Mouse (Mus musculus) frontal cortex, postnatal 14 days (tissue): ENCODE results near the gene Lctl.

Experiments
- DNase-seq, 2 experiments: peaks; one replicate each; pipeline ENCODE4 v3.0.0; 2022; ENCODE audit warnings: low spot score in 2 of 2

The Lctl gene

GRCm38 (mm10) chr9:64116876-64117275 lies at the start of gene Lctl:
Gene Lctl, plus strand, starts transcription at chr9:64117147.
- no peak for DNase-seq

- no peak for DNase-seq
Observed at GRCm38 (mm10) chr9:64067787-64068186, 49.2 kb upstream of the Lctl start.

DNA sequence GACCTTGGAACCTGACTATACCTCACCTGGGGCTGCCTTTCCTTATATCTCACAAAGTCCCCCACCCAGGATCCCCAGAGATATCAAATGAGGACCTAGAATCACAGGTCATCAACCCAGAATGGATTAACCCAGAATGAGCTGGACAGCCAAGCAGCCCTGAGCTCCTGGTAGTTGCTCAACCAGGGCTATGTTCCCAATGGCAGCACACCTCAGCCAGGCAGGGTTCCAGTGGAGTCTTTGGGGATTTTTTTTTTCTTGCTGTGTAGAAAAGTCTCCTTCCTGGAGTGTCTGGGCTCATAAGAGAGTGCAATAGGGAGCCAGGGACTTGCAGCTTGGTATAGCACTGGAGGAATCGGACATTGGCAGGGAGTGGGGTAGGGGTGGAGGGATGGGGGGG lies 48.4 kb upstream of the Lctl start:
- DNase-seq, result no peak

DNA sequence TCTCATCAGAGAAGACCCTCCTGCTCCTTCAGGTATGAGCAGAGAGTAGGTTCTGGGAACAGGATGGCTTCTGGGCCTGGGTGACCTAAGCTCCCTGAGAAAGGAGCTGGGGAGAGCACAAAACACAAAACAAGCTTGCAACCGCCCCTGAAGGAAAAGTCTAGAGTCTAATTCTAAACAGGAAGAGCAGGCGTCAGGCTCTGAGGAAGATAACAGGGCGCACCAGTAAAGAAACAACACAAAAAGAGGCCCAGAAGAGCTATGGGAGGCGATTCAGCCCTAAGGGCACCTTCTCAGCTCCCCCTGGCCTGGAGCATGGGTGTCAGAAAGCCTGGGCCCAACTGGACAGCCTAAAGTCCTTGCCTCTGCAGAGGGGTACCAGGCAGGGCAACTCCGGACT lies 47.8 kb upstream of the Lctl start:
- no peak for DNase-seq

- DNase-seq, result no peak
Observed at GRCm38 (mm10) chr9:64070674-64071073, 46.3 kb upstream of the Lctl start.

DNA sequence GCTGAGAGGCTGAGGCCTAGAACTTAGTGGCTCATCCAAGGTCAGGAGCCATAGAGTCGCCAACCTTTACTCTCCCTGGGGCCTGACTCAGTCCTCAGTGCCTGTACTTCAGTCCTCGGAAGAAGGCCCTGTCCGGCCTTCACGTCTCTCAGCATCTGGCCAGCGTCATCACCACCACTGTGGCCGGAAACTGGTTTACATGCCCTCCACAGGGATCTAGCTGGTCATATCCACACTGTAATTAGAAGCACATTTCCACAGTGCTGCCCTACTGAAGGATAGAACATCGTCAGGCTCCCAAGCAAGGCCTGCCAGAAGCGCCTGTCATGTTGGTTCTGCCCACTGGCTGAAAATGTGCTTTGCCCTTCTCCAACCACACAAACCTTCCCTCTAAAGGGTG lies 42.1 kb upstream of the Lctl start:
- DNase-seq, result no peak

DNA sequence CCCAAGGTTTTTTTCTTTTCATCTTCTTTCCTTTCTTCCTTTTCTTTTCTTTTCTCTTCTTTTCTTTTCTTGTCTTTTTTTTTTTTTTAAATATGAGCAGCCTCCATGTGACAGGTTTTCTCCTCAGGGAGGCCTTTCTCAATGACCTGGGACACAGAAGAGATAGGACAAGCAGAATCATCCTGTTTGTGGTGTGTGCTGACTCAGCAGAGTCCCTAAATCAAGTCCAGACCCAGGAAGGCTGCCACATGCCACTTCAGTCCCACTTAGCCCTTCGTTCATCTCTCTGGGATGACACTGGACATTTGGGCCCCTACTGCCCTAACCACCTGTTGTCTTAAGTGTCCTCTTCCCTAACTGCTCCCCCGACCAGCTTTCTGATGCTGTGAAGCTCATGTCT lies 40.5 kb upstream of the Lctl start:
- no peak for DNase-seq

GRCm38 (mm10) chr9:64078386-64078792 lies 38.6 kb upstream of the Lctl start:
- no peak for DNase-seq

DNA sequence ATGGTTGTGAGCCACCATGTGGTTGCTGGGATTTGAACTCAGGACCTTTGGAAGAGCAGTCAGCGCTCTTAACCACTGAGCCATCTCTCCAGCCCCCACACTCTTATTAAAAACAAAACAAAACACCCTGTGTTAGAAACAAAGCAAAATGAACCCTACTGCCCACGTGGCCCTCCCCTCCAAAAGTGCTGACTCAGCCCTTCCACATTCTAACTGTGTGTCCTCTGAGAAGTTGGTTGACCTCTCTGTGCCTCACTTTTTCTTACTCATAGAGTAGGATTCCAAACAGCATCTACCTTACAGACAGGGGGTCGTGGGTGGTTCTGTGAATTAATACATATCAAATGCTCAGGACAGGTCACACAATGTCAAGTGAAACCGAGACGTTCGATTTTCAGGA lies 37.0 kb upstream of the Lctl start:
- DNase-seq, result no peak

DNA sequence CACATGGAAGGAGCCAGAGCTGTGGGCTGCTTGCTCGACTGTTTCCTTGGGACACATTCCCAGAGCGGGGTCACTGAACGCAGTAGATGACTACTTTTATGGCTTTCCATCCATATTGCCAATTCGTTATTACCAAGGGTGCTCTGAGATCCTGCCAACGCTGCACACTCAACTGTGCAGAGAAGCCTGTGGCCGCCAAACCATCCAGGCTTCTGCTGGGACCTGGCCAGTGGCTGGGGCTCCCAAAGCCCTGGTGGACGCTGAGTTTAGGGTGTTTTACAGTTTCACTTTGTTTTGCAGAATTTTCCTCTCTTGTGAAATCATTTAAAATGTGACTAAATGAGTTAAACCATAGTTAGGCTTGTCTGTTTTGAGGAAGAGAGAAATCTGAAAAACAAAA lies 32.7 kb upstream of the Lctl start:
- no peak for DNase-seq

DNA sequence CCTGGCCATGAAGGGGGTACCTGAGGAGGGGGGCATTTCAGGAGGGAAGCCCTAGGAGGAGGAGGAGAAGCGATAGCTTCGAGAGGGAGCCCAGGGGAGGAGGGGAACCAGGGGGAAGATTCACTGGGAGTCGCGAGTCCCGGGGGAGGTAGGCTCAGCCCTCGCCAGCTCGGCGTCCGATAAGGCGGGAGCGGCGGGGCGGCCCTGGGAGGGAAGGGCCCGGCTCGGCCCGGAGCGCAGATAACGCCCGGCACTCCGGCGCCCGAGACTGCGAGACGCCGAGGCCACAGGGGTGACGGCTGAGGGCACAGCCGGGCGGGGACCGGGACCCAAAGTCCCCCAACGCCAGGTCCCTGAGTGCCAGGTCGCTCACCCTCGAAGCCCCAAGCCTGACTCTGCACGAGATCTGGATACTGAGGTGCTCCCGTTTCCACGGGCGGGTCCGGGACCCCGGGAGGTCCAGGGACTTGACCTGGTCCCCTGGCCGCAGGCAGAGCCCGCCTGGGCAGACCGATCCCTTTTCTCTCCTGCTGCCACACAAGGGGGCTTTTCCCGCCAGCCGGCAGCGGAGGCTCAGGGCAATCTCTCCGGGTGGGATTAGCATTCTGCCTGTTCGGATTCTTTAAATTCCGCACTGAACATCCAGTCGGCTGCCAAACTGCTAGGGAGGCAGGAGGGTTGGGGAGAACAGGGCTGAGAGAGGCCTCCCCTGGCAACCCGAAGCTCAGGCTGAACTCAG lies 32.1 kb upstream of the Lctl start:
- no peak for DNase-seq

DNA sequence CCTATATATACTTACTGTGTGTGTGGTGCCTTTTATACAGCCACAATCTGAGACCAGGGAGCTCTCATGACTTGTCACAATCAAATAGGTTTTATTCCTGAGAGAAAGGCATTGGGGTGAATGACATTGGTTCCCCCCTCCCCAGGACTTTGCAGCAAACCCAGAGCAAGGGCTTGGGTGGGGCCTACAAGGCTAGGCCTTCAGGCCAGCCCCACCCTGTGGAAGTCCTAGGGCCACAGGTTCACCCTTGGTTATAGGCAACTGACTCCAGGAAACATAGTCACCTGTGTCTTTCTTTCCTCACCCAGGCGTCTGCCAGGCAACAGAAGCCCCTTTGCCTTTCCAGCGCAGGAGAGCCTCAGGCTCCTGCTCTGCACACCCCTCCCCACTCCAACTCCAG lies 31.0 kb upstream of the Lctl start:
- DNase-seq, result no peak

DNA sequence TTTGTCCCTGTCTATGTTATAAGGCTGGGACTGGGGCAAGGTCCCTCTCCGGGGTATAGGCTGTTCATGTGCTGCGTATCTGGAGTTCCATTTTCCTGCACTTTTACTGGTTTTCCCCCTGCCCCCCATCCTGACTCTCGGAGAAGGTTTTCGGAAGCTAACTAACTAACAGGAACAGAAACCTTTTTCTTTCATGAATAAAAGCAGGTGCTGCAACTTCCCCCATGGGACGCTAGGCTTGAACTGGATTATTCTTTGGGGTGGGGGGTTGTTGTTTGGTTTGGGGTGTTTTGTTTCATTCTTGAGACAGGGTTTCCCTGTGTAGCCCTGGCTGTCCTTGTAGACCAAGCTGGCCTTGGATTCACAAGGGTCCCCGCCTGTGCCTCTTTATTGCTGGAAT lies 30.4 kb upstream of the Lctl start:
- no peak for DNase-seq

DNA sequence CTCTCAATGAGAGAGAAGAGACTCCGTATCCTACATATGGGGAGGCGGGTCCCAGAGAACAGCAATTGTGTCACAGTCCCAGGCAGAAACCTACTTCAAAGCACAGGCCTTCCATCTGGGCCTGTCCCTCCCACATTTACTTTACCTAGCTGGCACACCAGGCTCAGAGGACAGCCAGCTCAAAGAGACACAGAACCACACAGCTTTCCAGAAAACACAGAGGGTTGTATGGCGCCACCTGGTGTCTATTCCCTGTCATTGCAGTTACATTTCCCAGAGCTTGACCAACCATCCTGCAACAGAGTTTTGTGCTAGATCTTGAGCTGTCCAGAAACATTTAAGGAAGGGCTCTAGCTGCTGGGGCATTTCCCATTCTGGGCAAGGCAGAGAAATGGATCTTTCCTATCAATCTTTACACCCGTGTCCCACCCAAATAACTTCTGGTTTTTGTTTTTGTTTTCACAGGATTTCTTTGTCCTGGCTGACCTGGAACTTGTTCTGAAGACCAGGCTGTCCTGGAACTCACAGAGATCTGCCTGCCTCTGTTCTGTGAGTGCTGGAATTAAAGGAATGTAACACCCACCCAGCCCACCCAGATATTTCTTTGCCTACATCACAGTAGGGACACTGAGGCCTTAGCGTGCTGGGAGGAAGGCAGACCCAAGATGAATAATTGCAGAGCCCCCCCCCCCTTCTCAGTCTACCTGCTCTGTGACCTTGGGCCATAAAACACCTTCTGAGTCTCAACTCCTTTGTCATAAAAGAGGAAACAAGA lies 29.3 kb upstream of the Lctl start:
- DNase-seq, result peak; percentile 44 to 77

GRCm38 (mm10) chr9:64088346-64088745 lies 28.6 kb upstream of the Lctl start:
- no peak for DNase-seq

DNA sequence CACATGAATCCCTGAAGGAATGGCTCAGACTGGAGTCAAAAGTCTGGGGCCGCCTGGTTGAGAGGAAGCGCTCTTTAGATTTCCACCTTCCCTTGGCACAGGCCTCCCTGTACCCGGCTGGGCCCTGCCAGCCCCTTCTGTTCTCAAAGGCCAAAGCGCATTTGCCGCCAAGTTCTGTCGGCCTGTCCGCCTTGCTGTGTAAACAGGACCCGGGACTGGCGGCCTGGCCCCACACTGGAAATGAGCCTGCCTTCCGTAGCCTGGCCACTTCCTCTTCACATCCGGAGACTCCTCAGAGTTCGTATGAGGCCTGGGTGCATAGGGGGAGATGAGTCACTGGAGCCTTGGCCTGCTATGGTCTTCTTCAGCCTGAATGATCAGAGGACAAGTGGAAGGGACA lies 27.9 kb upstream of the Lctl start:
- DNase-seq, result no peak

DNA sequence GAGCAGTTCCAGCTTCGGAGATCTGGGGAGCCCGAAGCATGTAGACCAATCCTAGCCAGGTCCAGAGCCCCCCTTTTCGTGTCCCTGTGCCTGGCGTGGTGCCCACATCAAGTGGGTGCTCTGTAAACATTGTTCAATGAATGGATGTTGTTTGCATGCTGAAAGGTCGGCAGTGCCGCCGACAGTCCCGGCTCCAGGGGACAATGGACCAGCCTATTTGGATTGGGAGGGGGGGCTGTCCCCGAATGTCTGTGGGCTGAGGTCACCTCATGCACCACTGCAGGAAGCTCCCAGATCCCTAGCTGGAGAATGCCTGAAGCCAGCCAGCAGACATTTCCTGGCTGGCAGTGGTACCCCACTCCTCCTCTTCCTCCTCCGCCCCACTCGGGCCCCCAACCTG lies 22.9 kb upstream of the Lctl start:
- DNase-seq, result no peak

DNA sequence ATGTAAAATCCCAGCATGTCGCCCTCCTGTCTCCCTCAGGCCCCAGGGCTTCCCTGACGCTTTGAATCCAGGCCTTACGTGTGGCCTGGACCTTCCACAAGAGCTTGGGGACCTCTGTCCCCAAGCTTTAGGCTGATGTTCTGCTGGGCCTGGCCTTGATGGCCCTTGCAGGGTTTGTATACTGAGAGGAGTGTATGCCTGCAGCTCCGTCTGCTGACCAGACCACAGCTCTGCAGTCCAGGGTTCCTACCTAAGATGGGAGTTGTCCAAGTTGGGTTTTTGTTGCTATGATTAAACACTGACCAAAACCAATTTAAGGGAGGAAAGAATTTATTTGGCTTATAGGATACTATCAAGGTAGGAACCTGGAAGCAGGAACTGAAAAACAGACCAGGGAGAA lies 18.7 kb upstream of the Lctl start:
- no peak for DNase-seq

GRCm38 (mm10) chr9:64100442-64100841 lies 16.5 kb upstream of the Lctl start:
- DNase-seq, result peak in 1 of 2 experiments; percentile 52

DNA sequence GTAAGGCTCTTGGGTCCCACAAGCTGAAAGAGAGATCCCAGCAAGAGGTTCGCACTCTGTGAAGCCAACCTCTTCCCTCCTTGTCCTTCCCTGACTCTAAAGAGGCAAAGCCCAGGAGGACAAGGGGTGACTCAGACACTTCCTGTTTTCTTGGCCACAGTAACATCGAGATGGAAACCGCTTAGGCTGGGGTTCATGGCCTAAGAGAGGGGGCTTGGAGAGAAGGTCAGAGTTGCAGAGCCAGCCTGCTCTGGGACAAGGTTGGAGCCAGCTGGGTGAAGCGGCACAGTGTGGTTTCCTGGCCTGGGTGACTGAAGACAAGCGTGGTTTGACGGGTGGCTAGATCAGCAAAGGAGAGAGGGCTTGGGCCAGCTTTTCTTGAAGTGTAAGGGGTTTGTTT lies 11.6 kb upstream of the Lctl start:
- DNase-seq, result no peak

DNA sequence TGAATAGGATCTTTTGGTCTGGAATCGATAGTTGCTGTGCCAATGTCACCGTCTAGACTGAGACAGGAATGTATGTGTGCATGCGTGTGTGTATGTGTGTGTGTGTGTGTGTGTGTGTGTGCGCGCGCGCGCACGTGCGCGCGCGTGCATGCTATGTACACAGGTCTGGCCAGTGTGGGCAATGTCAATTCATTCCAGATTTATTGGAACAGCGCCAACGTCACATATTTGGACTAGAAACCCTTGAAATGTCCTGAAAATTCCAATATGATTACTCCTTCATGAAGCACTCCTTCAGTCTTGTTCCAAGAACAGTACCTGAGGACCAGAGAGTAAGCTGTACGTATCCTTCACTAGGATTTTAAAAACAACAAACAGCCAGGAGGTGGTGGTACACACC lies 6.4 kb upstream of the Lctl start:
- DNase-seq, result no peak

DNA sequence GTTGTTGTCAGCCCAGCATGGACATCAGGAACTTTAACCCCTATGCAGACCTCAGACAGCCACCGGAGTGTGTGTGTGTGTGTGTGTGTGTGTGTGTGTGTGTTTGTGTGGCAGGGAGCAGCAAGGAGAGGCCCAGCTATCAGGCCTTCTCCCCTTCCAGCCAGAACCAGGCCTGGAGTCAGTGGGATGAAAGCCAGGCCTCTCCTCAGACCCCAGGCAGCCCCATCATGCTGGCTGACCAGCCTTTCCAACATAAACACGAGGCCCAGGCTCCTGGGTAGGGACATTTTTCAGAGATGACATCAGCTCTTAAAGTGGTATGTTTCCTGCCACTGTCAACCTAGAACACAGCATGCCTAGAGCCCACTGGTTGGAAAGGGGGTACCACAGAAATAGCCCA lies 2.3 kb upstream of the Lctl start:
- no peak for DNase-seq

- DNase-seq, result no peak
Observed at GRCm38 (mm10) chr9:64115756-64116155, 1.2 kb upstream of the Lctl start.
